8 mouse cellular contexts compared by ENCODE assay signal in the genomic region with DNA sequence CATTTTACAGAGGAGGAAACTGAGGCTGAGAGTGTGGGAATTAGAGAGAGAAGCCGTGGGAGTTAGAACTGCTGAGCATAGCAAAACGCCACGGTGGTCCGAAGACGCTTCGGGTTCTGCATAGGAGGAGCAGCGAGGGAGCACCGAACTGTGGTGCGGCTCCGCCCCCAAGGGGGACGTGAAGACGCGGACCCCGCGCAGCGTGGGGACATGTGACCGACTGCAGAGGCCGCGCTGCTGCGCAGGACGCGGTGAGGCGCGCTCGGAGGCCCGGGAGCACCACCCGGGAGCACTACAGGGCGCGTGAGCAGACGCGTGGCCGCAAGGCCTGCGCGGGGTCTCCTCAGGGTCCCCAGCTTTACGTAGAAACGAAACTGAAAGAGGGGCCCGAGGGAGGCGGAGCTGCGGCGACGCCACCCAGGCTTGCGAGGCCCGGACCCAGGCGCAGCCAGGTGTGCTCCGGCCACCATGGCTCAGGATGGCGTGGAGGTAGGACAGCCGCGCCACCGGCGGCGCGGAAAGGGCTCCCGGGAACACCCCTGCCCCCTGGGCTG. TPM values are rescaled to one million over a fixed set of nuclear protein-coding genes. Genes with fewer than 3 reads are reported as not detected.
DNase-seq lines count a peak whose midpoint lies in the region; ATAC-seq and TF ChIP-seq lines count a peak whose summit lies in the region.

Gene A230050P20Rik (plus strand): TSS at position 195 of the 554 bp plus-strand sequence.

- peak within 1 kb of the TSS; percentile 84 for H3K4me2 ChIP-seq in kidney, embryonic 15.5 days
- peak within 1 kb of the TSS; percentile 51 for H3K4me2 ChIP-seq in midbrain, embryonic 16.5 days (ENCODE audit: low read length)

- H3K4me1 ChIP-seq in testis, adult 2 months (ENCODE audit: control insufficient read depth, insufficient read depth, low read length), result peaks cover 7% of the 10 kb centered on the region
- H3K4me1 ChIP-seq in heart, embryonic 10.5 days, result peaks cover 12% of the 10 kb centered on the region
- peaks cover 12% of the 10 kb centered on the region for H3K4me1 ChIP-seq in kidney, embryonic 15.5 days
- peaks cover 33% of the 10 kb centered on the region for H3K4me1 ChIP-seq in liver, adult 2 months (ENCODE audit: control insufficient read depth, insufficient read depth, low read length)
- no peaks in the 10 kb centered on the region for H3K4me1 ChIP-seq in midbrain, embryonic 16.5 days (ENCODE audit: control insufficient read depth, insufficient read depth, low read length)

- no peak within 1 kb of the TSS for H3K27ac ChIP-seq in testis, adult 2 months (ENCODE audit: control insufficient read depth, insufficient read depth, low read depth, low read length)
- H3K27ac ChIP-seq in heart, embryonic 10.5 days, result peak within 1 kb of the TSS; percentile 39
- no peak within 1 kb of the TSS for H3K27ac ChIP-seq in kidney, embryonic 15.5 days
- peak within 1 kb of the TSS; percentile 98 for H3K27ac ChIP-seq in liver, adult 2 months (replicated peaks; ENCODE audit: insufficient read depth, low read depth, low read length)
- H3K27ac ChIP-seq in midbrain, embryonic 16.5 days (ENCODE audit: low read length), result no peak within 1 kb of the TSS

- H3K36me3 ChIP-seq in testis, adult 2 months (ENCODE audit: control insufficient read depth, insufficient read depth, low read length), result no peaks in the 10 kb centered on the region
- 0 out of 2 replicates have a peak, but pooled peaks cover 2% of the 10 kb centered on the region for H3K36me3 ChIP-seq in heart, embryonic 10.5 days
- no peaks in the 10 kb centered on the region for H3K36me3 ChIP-seq in kidney, embryonic 15.5 days
- peaks cover 14% of the 10 kb centered on the region for H3K36me3 ChIP-seq in liver, adult 2 months (ENCODE audit: control insufficient read depth, insufficient read depth, low read length)
- H3K36me3 ChIP-seq in midbrain, embryonic 16.5 days (ENCODE audit: control insufficient read depth, insufficient read depth, low read length), result peaks cover 3% of the 10 kb centered on the region; the same call in 1 of the 2 replicates

- no peak for TF ChIP-seq CTCF in testis, adult 2 months (IDR thresholded peaks at IDR 0.05; ENCODE audit: control insufficient read depth, insufficient read depth, insufficient replicate concordance, low read depth, low read length)
- no peak for TF ChIP-seq CTCF in liver, adult 2 months (IDR thresholded peaks at IDR 0.05; ENCODE audit: low read depth, low read length)

- H3K9me3 ChIP-seq in heart, embryonic 10.5 days, result no peaks in the 10 kb centered on the region
- H3K9me3 ChIP-seq in kidney, embryonic 15.5 days (replicated peaks), result no peaks in the 10 kb centered on the region
- no peaks in the 10 kb centered on the region for H3K9me3 ChIP-seq in midbrain, embryonic 16.5 days (replicated peaks; ENCODE audit: control insufficient read depth, low read length, poor library complexity, severe bottlenecking)

- WGBS in heart, embryonic 10.5 days, result 9% methylated on average over 53 of the region's 53 CpGs
- 7% methylated on average over 53 of the region's 53 CpGs for WGBS in kidney, embryonic 15.5 days
- WGBS in liver, adult 2 months, result 1% methylated on average over 53 of the region's 53 CpGs
- WGBS in midbrain, embryonic 16.5 days, result 12% methylated on average over 47 of the region's 53 CpGs

- H3K9ac ChIP-seq in kidney, embryonic 15.5 days, result peak within 1 kb of the TSS; percentile 53
- H3K9ac ChIP-seq in liver, adult 2 months (ENCODE audit: low read depth, low read length), result peak within 1 kb of the TSS; percentile 93
- peak within 1 kb of the TSS; percentile 55 for H3K9ac ChIP-seq in midbrain, embryonic 16.5 days (ENCODE audit: low read depth, low read length)

- ATAC-seq in kidney, embryonic 15.5 days (replicated peaks; ENCODE audit: low FRiP score), result peak; percentile 55
- 0 out of 2 replicates have a peak, but pooled peaks have one; percentile 47 for ATAC-seq in midbrain, embryonic 16.5 days

- peak within 1 kb of the TSS; percentile 71 for H3K4me3 ChIP-seq in testis, adult 2 months (ENCODE audit: control insufficient read depth, low read depth, low read length)
- H3K4me3 ChIP-seq in heart, embryonic 10.5 days, result peak within 1 kb of the TSS; percentile 60
- peak within 1 kb of the TSS; percentile 62 for H3K4me3 ChIP-seq in kidney, embryonic 15.5 days (replicated peaks)
- peak within 1 kb of the TSS; percentile 82 for H3K4me3 ChIP-seq in liver, adult 2 months (ENCODE audit: insufficient read depth, low read depth, low read length)
- H3K4me3 ChIP-seq in midbrain, embryonic 16.5 days (ENCODE audit: low read depth, low read length), result peak within 1 kb of the TSS; percentile 35

- H3K79me2 ChIP-seq in liver, adult 2 months (ENCODE audit: control insufficient read depth, insufficient read depth, low read length), result peaks cover 6% of the 10 kb centered on the region; the same call in 1 of the 2 replicates

- no peak for TF ChIP-seq POLR2A in testis, adult 2 months (IDR thresholded peaks at IDR 0.05; ENCODE audit: control insufficient read depth, low read depth, low read length)
- TF ChIP-seq POLR2A in liver, adult 2 months (IDR thresholded peaks at IDR 0.05; ENCODE audit: extremely low read depth, insufficient read depth, low read length), result 0 out of 2 replicates have a peak, but pooled peaks have one; percentile 31

- no peak for DNase-seq in testis, postnatal 14 days (ENCODE audit: low spot score)
- peak; percentile 69 to 80 for DNase-seq in cerebellum, postnatal 25 days
- DNase-seq in heart, embryonic 10.5 days (ENCODE audit: low spot score), result no peak
- DNase-seq in liver, adult 2 months (ENCODE audit: extremely low read depth, low read depth, low spot score), result peak; percentile 57
- peak; percentile 58 for DNase-seq in thymus, postnatal 25 days

- no peaks in the 10 kb centered on the region for H3K27me3 ChIP-seq in testis, adult 2 months (ENCODE audit: control insufficient read depth, insufficient read depth, low read length)
- peaks cover 66% of the 10 kb centered on the region for H3K27me3 ChIP-seq in heart, embryonic 10.5 days (ENCODE audit: insufficient read depth, poor library complexity, severe bottlenecking)
- H3K27me3 ChIP-seq in kidney, embryonic 15.5 days, result peaks cover 38% of the 10 kb centered on the region
- no peaks in the 10 kb centered on the region for H3K27me3 ChIP-seq in liver, adult 2 months (ENCODE audit: control insufficient read depth, insufficient read depth, low read length)
- peaks cover 32% of the 10 kb centered on the region for H3K27me3 ChIP-seq in midbrain, embryonic 16.5 days (ENCODE audit: control insufficient read depth, insufficient read depth, low read depth, low read length)

RNA-seq across cellular contexts. Expression of gene A230050P20Rik, which starts in this region (rescaled TPM):
- 2.6 and 3.1 TPM in 2 replicates for polyA plus RNA-seq in testis, adult 2 months (2012; rRNA removed)
- 2.5 and 3.0 TPM in 2 replicates for polyA plus RNA-seq in heart, embryonic 10.5 days (2016; fragmentation: Nextera tagmentation; extraction: Ambion mirVana)
- polyA plus RNA-seq in kidney, embryonic 15.5 days (2015; fragmentation: Nextera tagmentation; extraction: Ambion mirVana), result 15.2 and 16.1 TPM in 2 replicates
- 14.8 and 17.1 TPM in 2 replicates for total RNA-seq in liver, adult 2 months (2014; rRNA removed)
- 112 and 186 TPM in 2 replicates for polyA plus RNA-seq in liver, adult 2 months (2012; rRNA removed)
- 7.1 and 13.7 TPM in 2 replicates for polyA plus RNA-seq in midbrain, embryonic 16.5 days (2015; fragmentation: Nextera tagmentation; extraction: Ambion mirVana)

Comparison
In these comparisons a context has a peak if more than half of its experiments do, and no peak if none do; other contexts are left out.
1. H3K27ac ChIP-seq: peak in heart, embryonic 10.5 days (single experiment) and liver, adult 2 months (single experiment); none in testis, adult 2 months (single experiment), kidney, embryonic 15.5 days (single experiment) and midbrain, embryonic 16.5 days (single experiment).
2. DNase-seq: peak in cerebellum, postnatal 25 days (2 of 2), liver, adult 2 months (single experiment) and thymus, postnatal 25 days (single experiment); none in testis, postnatal 14 days (single experiment) and heart, embryonic 10.5 days (single experiment).
3. Peak in every context shown above with its lines, with median percentiles within 50 percentile points of each other: H3K4me3 ChIP-seq and H3K9ac ChIP-seq.